8 mouse cellular contexts compared by ENCODE assay signal in the genomic region with DNA sequence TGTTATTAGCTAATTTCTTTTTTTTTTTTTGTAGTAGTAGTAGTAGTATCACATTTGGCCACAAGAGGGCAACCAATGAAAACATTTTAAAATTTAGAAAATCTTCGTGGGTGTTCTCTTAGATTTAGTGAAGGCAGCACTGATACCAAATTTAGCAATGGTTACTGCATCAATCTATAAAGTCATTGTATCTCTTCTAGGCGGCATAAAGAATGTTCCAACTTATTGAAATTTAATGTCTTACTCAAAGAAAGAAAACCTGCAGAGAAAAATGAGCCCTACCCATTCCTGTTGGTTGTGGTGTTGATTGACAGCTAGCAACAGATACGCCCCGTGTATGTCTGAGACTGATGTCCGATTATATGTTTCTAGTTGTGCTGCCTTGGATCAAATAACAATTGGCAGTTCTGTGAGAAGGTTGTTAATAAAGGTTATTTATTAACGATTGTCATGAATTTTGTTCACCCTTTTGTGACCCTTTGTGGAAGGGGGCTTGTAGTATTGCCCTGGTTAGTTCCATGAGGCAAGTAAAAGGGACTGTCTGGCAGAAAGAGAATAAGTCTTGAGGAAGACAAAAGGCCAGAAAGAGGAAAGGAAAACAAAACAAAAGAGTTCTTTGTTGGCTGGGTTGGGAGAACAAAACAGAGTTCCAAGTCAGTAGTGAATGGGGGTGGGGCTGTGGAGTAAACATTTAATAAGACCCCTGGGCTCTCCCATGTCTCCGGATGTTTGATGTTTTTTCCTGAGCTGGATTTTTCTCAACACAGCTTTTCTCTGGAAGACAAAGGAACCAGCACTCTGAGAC.
DNase-seq lines count a peak whose midpoint lies in the region; ATAC-seq lines count a peak whose summit lies in the region.

No protein-coding gene starts in this region.

- H3K9ac ChIP-seq in kidney, embryonic 16.5 days (replicated peaks; ENCODE audit: low read length): no peak overlapping the region
- no peak overlapping the region for H3K9ac ChIP-seq in hindbrain, embryonic 15.5 days
- peak overlapping the region; percentile 1; the same call in 1 of the 2 replicates for H3K9ac ChIP-seq in neural tube, embryonic 12.5 days

- H3K4me2 ChIP-seq in kidney, embryonic 16.5 days (replicated peaks; ENCODE audit: low read depth, low read length): peak overlapping the region; percentile 39
- peak overlapping the region; percentile 57 for H3K4me2 ChIP-seq in hindbrain, embryonic 15.5 days
- peak overlapping the region; percentile 45 for H3K4me2 ChIP-seq in neural tube, embryonic 12.5 days (replicated peaks)

- no peak overlapping the region for H3K27ac ChIP-seq in kidney, embryonic 16.5 days (ENCODE audit: low read length)
- peak overlapping the region; percentile 62 for H3K27ac ChIP-seq in hindbrain, embryonic 15.5 days (replicated peaks)
- no peak overlapping the region for H3K27ac ChIP-seq in neural tube, embryonic 12.5 days

- peak; percentile 74; the same call in 1 of the 2 replicates for ATAC-seq in kidney, embryonic 16.5 days (ENCODE audit: low FRiP score, low TSS enrichment)
- ATAC-seq in common myeloid progenitor, adult 5-6 weeks (replicated peaks; ENCODE audit: low read depth, poor library complexity, severe bottlenecking): 0 out of 2 replicates have a peak, but pooled peaks have one; percentile 52
- peak; percentile 66 for ATAC-seq in hindbrain, embryonic 15.5 days (ENCODE audit: low FRiP score, low read depth)
- peak; percentile 84 for ATAC-seq in neural tube, embryonic 12.5 days (ENCODE audit: low FRiP score, low read depth)

- no peaks in the 10 kb centered on the region for H3K36me3 ChIP-seq in kidney, embryonic 16.5 days (ENCODE audit: insufficient read depth, low read length)
- no peaks in the 10 kb centered on the region for H3K36me3 ChIP-seq in hindbrain, embryonic 15.5 days
- H3K36me3 ChIP-seq in neural tube, embryonic 12.5 days: no peaks in the 10 kb centered on the region

- 0 out of 2 replicates have a peak, but pooled peaks cover 3% of the 10 kb centered on the region for H3K4me1 ChIP-seq in kidney, embryonic 16.5 days (ENCODE audit: insufficient read depth, low read length)
- 0 out of 2 replicates have a peak, but pooled peaks cover 7% of the 10 kb centered on the region for H3K4me1 ChIP-seq in hindbrain, embryonic 15.5 days (replicated peaks)
- no peaks in the 10 kb centered on the region for H3K4me1 ChIP-seq in neural tube, embryonic 12.5 days

- 24% methylated on average over 7 of the region's 7 CpGs for WGBS in kidney, embryonic 16.5 days
- WGBS in hindbrain, embryonic 15.5 days: under 1% methylated on average over 7 of the region's 7 CpGs
- 7% methylated on average over 7 of the region's 7 CpGs for WGBS in neural tube, embryonic 12.5 days

- no peaks in the 10 kb centered on the region for H3K9me3 ChIP-seq in kidney, embryonic 16.5 days (ENCODE audit: low read length)
- H3K9me3 ChIP-seq in hindbrain, embryonic 15.5 days: no peaks in the 10 kb centered on the region
- H3K9me3 ChIP-seq in neural tube, embryonic 12.5 days: no peaks in the 10 kb centered on the region

- DNase-seq in kidney, adult 8-10 months: no peak
- no peak for DNase-seq in layer of hippocampus, postnatal 10 days (ENCODE audit: low spot score in 2 of 2)
- no peak for DNase-seq in adrenal gland, adult 18-20 months (ENCODE audit: low spot score in 2 of 2)
- DNase-seq in adrenal gland, postnatal 36 days: no peak

- H3K4me3 ChIP-seq in kidney, embryonic 16.5 days (ENCODE audit: low read length): no peak overlapping the region; the same call in 1 of the 2 replicates
- H3K4me3 ChIP-seq in hindbrain, embryonic 15.5 days: peak overlapping the region; percentile 29
- H3K4me3 ChIP-seq in neural tube, embryonic 12.5 days: 0 out of 2 replicates have a peak overlapping the region, but pooled peaks have one; percentile 0

- no peaks in the 10 kb centered on the region for H3K27me3 ChIP-seq in kidney, embryonic 16.5 days (ENCODE audit: insufficient read depth, low read length)
- H3K27me3 ChIP-seq in hindbrain, embryonic 15.5 days: no peaks in the 10 kb centered on the region
- H3K27me3 ChIP-seq in neural tube, embryonic 12.5 days (replicated peaks): no peaks in the 10 kb centered on the region
